10 mouse cellular contexts compared by ENCODE assay signal in the genomic region with DNA sequence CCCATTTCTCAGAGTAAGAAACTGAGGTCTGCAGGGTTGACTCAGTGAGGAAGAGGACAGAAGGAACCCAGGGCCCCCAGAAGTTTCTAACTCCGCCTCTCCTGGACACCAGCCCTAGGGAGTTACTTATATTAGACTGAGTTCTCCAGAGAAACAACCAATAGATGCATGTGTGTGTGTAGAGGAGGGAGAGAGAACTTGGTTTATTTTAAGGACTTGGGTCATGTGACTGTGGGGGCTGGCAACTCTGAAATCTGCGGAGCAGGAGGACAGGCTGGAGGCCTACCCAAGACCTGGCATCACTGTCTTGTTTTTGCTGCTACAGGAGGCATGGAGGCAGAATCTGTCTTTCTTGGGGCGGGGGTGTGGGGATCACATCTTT. TPM values are rescaled to one million over a fixed set of nuclear protein-coding genes. Genes with fewer than 3 reads are reported as not detected.
A peak's percentile ranks its signal among the peaks of the same experiment; 100 is the strongest.
DNase-seq lines count a peak whose midpoint lies in the region; ATAC-seq and TF ChIP-seq lines count a peak whose summit lies in the region.
"Had no signal": no experiment of that assay in that cellular context is flagged by ENCODE, and none has a peak within 500 bp of the region (broad histone marks: within the 10 kb centered on the region; RNA-seq: fewer than 3 reads in every experiment).

No protein-coding gene starts in this region.

- no peak overlapping the region for H3K4me2 ChIP-seq in hindbrain, postnatal 0 days (ENCODE audit: low read depth, low read length)
- no peak overlapping the region for H3K4me2 ChIP-seq in hindbrain, embryonic 16.5 days (ENCODE audit: low read length)
- no peak overlapping the region for H3K4me2 ChIP-seq in kidney, embryonic 16.5 days (replicated peaks; ENCODE audit: low read depth, low read length)
- H3K4me2 ChIP-seq: limb, embryonic 12.5 days; midbrain, embryonic 15.5 days had no signal

- TF ChIP-seq CTCF in hindbrain, postnatal 0 days (IDR thresholded peaks at IDR 0.05; ENCODE audit: low read depth): no peak

- no peak for ATAC-seq in hindbrain, postnatal 0 days
- ATAC-seq in hindbrain, embryonic 16.5 days: no peak
- ATAC-seq in frontal cortex, adult (ENCODE audit: low TSS enrichment): peak; percentile 72
- no peak for ATAC-seq in kidney, embryonic 16.5 days (ENCODE audit: low FRiP score, low TSS enrichment)
- ATAC-seq: midbrain, embryonic 15.5 days had no signal

- WGBS in hindbrain, postnatal 0 days: 84% methylated on average over 3 of the region's 3 CpGs
- WGBS in hindbrain, embryonic 16.5 days: 84% methylated on average over 3 of the region's 3 CpGs
- WGBS in kidney, embryonic 16.5 days: 74% methylated on average over 3 of the region's 3 CpGs

- no peaks in the 10 kb centered on the region for H3K9me3 ChIP-seq in hindbrain, postnatal 0 days (ENCODE audit: low read length)
- H3K9me3 ChIP-seq in hindbrain, embryonic 16.5 days (ENCODE audit: control insufficient read depth, low read length): no peaks in the 10 kb centered on the region
- no peaks in the 10 kb centered on the region for H3K9me3 ChIP-seq in kidney, embryonic 16.5 days (ENCODE audit: low read length)
- H3K9me3 ChIP-seq: limb, embryonic 12.5 days; midbrain, embryonic 15.5 days had no signal

- no peaks in the 10 kb centered on the region for H3K36me3 ChIP-seq in hindbrain, postnatal 0 days (ENCODE audit: insufficient read depth, low read length)
- no peaks in the 10 kb centered on the region for H3K36me3 ChIP-seq in hindbrain, embryonic 16.5 days (ENCODE audit: control insufficient read depth, insufficient read depth, low read length)
- no peaks in the 10 kb centered on the region for H3K36me3 ChIP-seq in kidney, embryonic 16.5 days (ENCODE audit: insufficient read depth, low read length)
- H3K36me3 ChIP-seq: midbrain, embryonic 15.5 days had no signal

- no peak for DNase-seq in hindbrain, postnatal 0 days (ENCODE audit: low spot score)
- DNase-seq in right cerebral cortex, postnatal 14 days: peak; percentile 35
- DNase-seq in adipocyte (ENCODE audit: low spot score): no peak
- DNase-seq in testis, postnatal 10 days (ENCODE audit: low spot score): no peak
- DNase-seq in cerebellum, adult 9-11 months: no peak

- H3K4me1 ChIP-seq in hindbrain, postnatal 0 days (ENCODE audit: insufficient read depth, low read length): 0 out of 2 replicates have a peak, but pooled peaks cover 7% of the 10 kb centered on the region
- peaks cover 8% of the 10 kb centered on the region for H3K4me1 ChIP-seq in hindbrain, embryonic 16.5 days (ENCODE audit: control insufficient read depth, insufficient read depth, low read depth, low read length)
- peaks cover 28% of the 10 kb centered on the region for H3K4me1 ChIP-seq in kidney, embryonic 16.5 days (ENCODE audit: insufficient read depth, low read length)

- 0 out of 2 replicates have a peak overlapping the region, but pooled peaks have one; percentile 36 for H3K27ac ChIP-seq in hindbrain, postnatal 0 days
- H3K27ac ChIP-seq in hindbrain, embryonic 16.5 days (ENCODE audit: low read depth, low read length): no peak overlapping the region
- peak overlapping the region; percentile 41; the same call in 1 of the 2 replicates for H3K27ac ChIP-seq in kidney, embryonic 16.5 days (ENCODE audit: low read length)
- H3K27ac ChIP-seq: midbrain, embryonic 15.5 days had no signal

- H3K4me3 ChIP-seq in hindbrain, postnatal 0 days (ENCODE audit: low read length): no peak overlapping the region
- H3K4me3 ChIP-seq in hindbrain, embryonic 16.5 days (ENCODE audit: low read length): no peak overlapping the region
- no peak overlapping the region for H3K4me3 ChIP-seq in kidney, embryonic 16.5 days (ENCODE audit: low read length)
- H3K4me3 ChIP-seq: limb, embryonic 12.5 days; midbrain, embryonic 15.5 days had no signal

- no peak overlapping the region for H3K9ac ChIP-seq in hindbrain, postnatal 0 days (replicated peaks; ENCODE audit: low read length)
- H3K9ac ChIP-seq in hindbrain, embryonic 16.5 days (ENCODE audit: low read depth, low read length): no peak overlapping the region
- H3K9ac ChIP-seq in kidney, embryonic 16.5 days (replicated peaks; ENCODE audit: low read length): no peak overlapping the region
- H3K9ac ChIP-seq: limb, embryonic 12.5 days; midbrain, embryonic 15.5 days had no signal

- H3K27me3 ChIP-seq in hindbrain, postnatal 0 days (ENCODE audit: insufficient read depth, low read length): no peaks in the 10 kb centered on the region
- H3K27me3 ChIP-seq in hindbrain, embryonic 16.5 days (replicated peaks; ENCODE audit: control insufficient read depth, insufficient read depth, low read length): no peaks in the 10 kb centered on the region
- no peaks in the 10 kb centered on the region for H3K27me3 ChIP-seq in kidney, embryonic 16.5 days (ENCODE audit: insufficient read depth, low read length)
- H3K27me3 ChIP-seq: limb, embryonic 12.5 days; midbrain, embryonic 15.5 days had no signal

RNA-seq across cellular contexts. Expression of gene Lrrc75a, which starts 11.5 kb away (rescaled TPM):
- total RNA-seq in hindbrain, postnatal 0 days (2014; rRNA removed): 26.0 and 29.7 TPM in 2 replicates
- polyA plus RNA-seq in hindbrain, postnatal 0 days (2015; fragmentation: Nextera tagmentation; extraction: Ambion mirVana): 6.4 and 6.9 TPM in 2 replicates
- polyA plus RNA-seq in hindbrain, embryonic 16.5 days (2015; fragmentation: Nextera tagmentation; extraction: Ambion mirVana): 8.4 and 9.7 TPM in 2 replicates
- 13.8 and 15.6 TPM in 2 replicates for polyA plus RNA-seq in kidney, embryonic 16.5 days (2015; fragmentation: Nextera tagmentation; extraction: Ambion mirVana)

RNA-seq across cellular contexts. Expression of gene Mmgt2, which starts 11.6 kb away (rescaled TPM):
- total RNA-seq in hindbrain, postnatal 0 days (2014; rRNA removed): 15.6 and 43.9 TPM in 2 replicates
- polyA plus RNA-seq in hindbrain, postnatal 0 days (2015; fragmentation: Nextera tagmentation; extraction: Ambion mirVana): 22.6 and 28.1 TPM in 2 replicates
- 26.4 and 26.7 TPM in 2 replicates for polyA plus RNA-seq in hindbrain, embryonic 16.5 days (2015; fragmentation: Nextera tagmentation; extraction: Ambion mirVana)
- 66.2 and 68.1 TPM in 2 replicates for polyA plus RNA-seq in kidney, embryonic 16.5 days (2015; fragmentation: Nextera tagmentation; extraction: Ambion mirVana)
